Mouse (Mus musculus): ENCODE data around the gene Cntnap2. TPM values are rescaled to one million over a fixed set of nuclear protein-coding genes. Genes with fewer than 3 reads are reported as not detected.

Gene Cntnap2
- total and polyA plus RNA-seq, 2 experiments from 2014 or later, result 0.04 to 1.4 TPM

GRCm38 (mm10) chr6:45843736-45844135 is 784.6 kb downstream of the Cntnap2 start:
- no peak overlapping the region for H3K9ac ChIP-seq (replicated peaks; ENCODE audit: low read depth, low read length)
- 56% methylated on average over 1 of the region's 1 CpGs for WGBS
- no peaks in the 10 kb centered on the region for H3K36me3 ChIP-seq (replicated peaks; ENCODE audit: control insufficient read depth, insufficient read depth, low read length)
- H3K4me2 ChIP-seq (ENCODE audit: low read depth, low read length), result no peak overlapping the region
- no peak for TF ChIP-seq EP300 (IDR thresholded peaks at IDR 0.05; ENCODE audit: low read depth)
- TF ChIP-seq CTCF (IDR thresholded peaks at IDR 0.05; ENCODE audit: low read depth), result no peak
- DNase-seq (ENCODE audit: low spot score), result no peak
- H3K9me3 ChIP-seq (replicated peaks; ENCODE audit: control insufficient read depth, low read length), result no peaks in the 10 kb centered on the region
- no peaks in the 10 kb centered on the region for H3K27me3 ChIP-seq (ENCODE audit: control insufficient read depth, insufficient read depth, low read length)
- ATAC-seq (ENCODE audit: insufficient read depth, low read depth), result no peak
- no peak overlapping the region for H3K27ac ChIP-seq (ENCODE audit: low read depth)
- H3K4me3 ChIP-seq (ENCODE audit: low read depth, low read length), result no peak overlapping the region
- H3K4me1 ChIP-seq (ENCODE audit: control insufficient read depth, insufficient read depth), result no peaks in the 10 kb centered on the region

GRCm38 (mm10) chr6:45871409-45871992 is 812.3 kb downstream of the Cntnap2 start:
- H3K27ac ChIP-seq (ENCODE audit: low read depth), result no peak overlapping the region
- H3K27me3 ChIP-seq (ENCODE audit: control insufficient read depth, insufficient read depth, low read length), result no peaks in the 10 kb centered on the region
- DNase-seq (ENCODE audit: low spot score) (no peak), ATAC-seq (ENCODE audit: insufficient read depth, low read depth) (no peak)
- H3K9me3 ChIP-seq (replicated peaks; ENCODE audit: control insufficient read depth, low read length), result no peaks in the 10 kb centered on the region
- no peaks in the 10 kb centered on the region for H3K36me3 ChIP-seq (replicated peaks; ENCODE audit: control insufficient read depth, insufficient read depth, low read length)
- H3K4me3 ChIP-seq (ENCODE audit: low read depth, low read length), result no peak overlapping the region
- 68% methylated on average over 3 of the region's 3 CpGs for WGBS
- H3K4me1 ChIP-seq (ENCODE audit: control insufficient read depth, insufficient read depth), result no peaks in the 10 kb centered on the region
- TF ChIP-seq EP300 (IDR thresholded peaks at IDR 0.05; ENCODE audit: low read depth), result no peak
- no peak for TF ChIP-seq CTCF (IDR thresholded peaks at IDR 0.05; ENCODE audit: low read depth)
- no peak overlapping the region for H3K4me2 ChIP-seq (ENCODE audit: low read depth, low read length)
- no peak overlapping the region for H3K9ac ChIP-seq (replicated peaks; ENCODE audit: low read depth, low read length)

GRCm38 (mm10) chr6:45885486-45885885 is 826.3 kb downstream of the Cntnap2 start:
- Histone ChIP-seq H3K9ac (replicated peaks; ENCODE audit: low read depth, low read length) (no peak overlapping the region), H3K27me3 (ENCODE audit: control insufficient read depth, insufficient read depth, low read length) (no peaks in the 10 kb centered on the region), H3K4me1 (ENCODE audit: control insufficient read depth, insufficient read depth) (no peaks in the 10 kb centered on the region), H3K27ac (ENCODE audit: low read depth) (no peak overlapping the region), H3K36me3 (replicated peaks; ENCODE audit: control insufficient read depth, insufficient read depth, low read length) (no peaks in the 10 kb centered on the region), H3K4me3 (ENCODE audit: low read depth, low read length) (no peak overlapping the region), H3K9me3 (replicated peaks; ENCODE audit: control insufficient read depth, low read length) (no peaks in the 10 kb centered on the region), H3K4me2 (ENCODE audit: low read depth, low read length) (no peak overlapping the region)
- no peak for DNase-seq (ENCODE audit: low spot score)
- no peak for ATAC-seq (ENCODE audit: insufficient read depth, low read depth)
- WGBS, result 82% methylated on average over 1 of the region's 1 CpGs
- TF ChIP-seq CTCF (IDR thresholded peaks at IDR 0.05; ENCODE audit: low read depth) (no peak), EP300 (IDR thresholded peaks at IDR 0.05; ENCODE audit: low read depth) (no peak)

- Histone ChIP-seq H3K9me3 (replicated peaks; ENCODE audit: control insufficient read depth, low read length) (no peaks in the 10 kb centered on the region), H3K27ac (ENCODE audit: low read depth) (no peak overlapping the region), H3K4me1 (ENCODE audit: control insufficient read depth, insufficient read depth) (no peaks in the 10 kb centered on the region), H3K27me3 (ENCODE audit: control insufficient read depth, insufficient read depth, low read length) (no peaks in the 10 kb centered on the region), H3K9ac (replicated peaks; ENCODE audit: low read depth, low read length) (no peak overlapping the region), H3K36me3 (replicated peaks; ENCODE audit: control insufficient read depth, insufficient read depth, low read length) (no peaks in the 10 kb centered on the region), H3K4me3 (ENCODE audit: low read depth, low read length) (no peak overlapping the region), H3K4me2 (ENCODE audit: low read depth, low read length) (no peak overlapping the region)
- ATAC-seq (ENCODE audit: insufficient read depth, low read depth) (no peak), DNase-seq (ENCODE audit: low spot score) (no peak)
- no peak for TF ChIP-seq EP300 (IDR thresholded peaks at IDR 0.05; ENCODE audit: low read depth)
- no peak for TF ChIP-seq CTCF (IDR thresholded peaks at IDR 0.05; ENCODE audit: low read depth)
- WGBS, result 61% methylated on average over 3 of the region's 3 CpGs
Observed at GRCm38 (mm10) chr6:45887901-45888300, 828.7 kb downstream of the Cntnap2 start.

- TF ChIP-seq CTCF (IDR thresholded peaks at IDR 0.05; ENCODE audit: low read depth) (no peak), EP300 (IDR thresholded peaks at IDR 0.05; ENCODE audit: low read depth) (no peak)
- Histone ChIP-seq H3K27ac (ENCODE audit: low read depth) (no peak overlapping the region), H3K4me2 (ENCODE audit: low read depth, low read length) (no peak overlapping the region), H3K9ac (replicated peaks; ENCODE audit: low read depth, low read length) (no peak overlapping the region), H3K4me3 (ENCODE audit: low read depth, low read length) (no peak overlapping the region), H3K36me3 (replicated peaks; ENCODE audit: control insufficient read depth, insufficient read depth, low read length) (no peaks in the 10 kb centered on the region), H3K9me3 (replicated peaks; ENCODE audit: control insufficient read depth, low read length) (no peaks in the 10 kb centered on the region), H3K27me3 (ENCODE audit: control insufficient read depth, insufficient read depth, low read length) (no peaks in the 10 kb centered on the region), H3K4me1 (ENCODE audit: control insufficient read depth, insufficient read depth) (no peaks in the 10 kb centered on the region)
- no peak for ATAC-seq (ENCODE audit: insufficient read depth, low read depth)
- DNase-seq (ENCODE audit: low spot score), result no peak
- WGBS, result 70% methylated on average over 3 of the region's 3 CpGs
Observed at GRCm38 (mm10) chr6:45938263-45938662, 879.1 kb downstream of the Cntnap2 start.

- H3K27ac ChIP-seq (ENCODE audit: low read depth), result no peak overlapping the region
- ATAC-seq (ENCODE audit: insufficient read depth, low read depth), result no peak
- no peaks in the 10 kb centered on the region for H3K4me1 ChIP-seq (ENCODE audit: control insufficient read depth, insufficient read depth)
- 55% methylated on average over 1 of the region's 1 CpGs for WGBS
- no peak overlapping the region for H3K9ac ChIP-seq (replicated peaks; ENCODE audit: low read depth, low read length)
- no peak overlapping the region for H3K4me2 ChIP-seq (ENCODE audit: low read depth, low read length)
- DNase-seq (ENCODE audit: low spot score), result no peak
- no peaks in the 10 kb centered on the region for H3K9me3 ChIP-seq (replicated peaks; ENCODE audit: control insufficient read depth, low read length)
- no peaks in the 10 kb centered on the region for H3K27me3 ChIP-seq (ENCODE audit: control insufficient read depth, insufficient read depth, low read length)
- TF ChIP-seq CTCF (IDR thresholded peaks at IDR 0.05; ENCODE audit: low read depth) (no peak), EP300 (IDR thresholded peaks at IDR 0.05; ENCODE audit: low read depth) (no peak)
- no peak overlapping the region for H3K4me3 ChIP-seq (ENCODE audit: low read depth, low read length)
- no peaks in the 10 kb centered on the region for H3K36me3 ChIP-seq (replicated peaks; ENCODE audit: control insufficient read depth, insufficient read depth, low read length)
Observed at GRCm38 (mm10) chr6:45938775-45939174, 879.6 kb downstream of the Cntnap2 start.
